Mouse (Mus musculus) kidney, embryonic 14.5 days (tissue): ENCODE results near the gene Tmigd1. TPM values are rescaled to one million over a fixed set of nuclear protein-coding genes. Genes with fewer than 3 reads are reported as not detected.
A peak's percentile ranks its signal among the peaks of the same experiment; 100 is the strongest.
"Not testable (repeated sequence)": the region's sequence is repeated elsewhere in the genome, so short reads cannot be mapped to it uniquely, and the experiment has no call there.

Source experiments
- ATAC-seq: fragments of 200-750 bp; cut with Nextera tagmentation; 2 replicates; pipeline ENCODE4 v1.8.0; 2017; ENCODE audit warnings: moderate number of reproducible peaks, mild to moderate bottlenecking, moderate TSS enrichment, moderate library complexity; ENCODE audit not compliant: low FRiP score, low TSS enrichment
- H3K27ac ChIP-seq: fragments of 300-500 bp; sonication (generic); 2 replicates; pipeline ENCODE4 v1.5.1; 2014; ENCODE audit warnings: low read depth, mild to moderate bottlenecking, low read length, moderate library complexity, mixed read lengths
- H3K27me3 ChIP-seq: fragments of 300-500 bp; sonication (generic); 2 replicates; pipeline ENCODE4 v1.6.1; 2014; ENCODE audit warnings: mild to moderate bottlenecking, low read length; ENCODE audit not compliant: control insufficient read depth, insufficient read depth
- H3K36me3 ChIP-seq: fragments of 300-500 bp; sonication (generic); 2 replicates; pipeline ENCODE4 v1.6.1; 2014; ENCODE audit warnings: low read length, mixed read lengths; ENCODE audit not compliant: control insufficient read depth, insufficient read depth
- H3K4me1 ChIP-seq: fragments of 300-500 bp; sonication (generic); 2 replicates; pipeline ENCODE4 v1.6.1; 2014; ENCODE audit warnings: low read length, mixed read lengths; ENCODE audit not compliant: control insufficient read depth, insufficient read depth
- H3K4me2 ChIP-seq: fragments of 300-500 bp; sonication (generic); replicated peaks from 2 replicates; pipeline ENCODE4 v1.6.1; 2014; ENCODE audit warnings: low read depth, mild to moderate bottlenecking, low read length
- H3K4me3 ChIP-seq: fragments of 300-500 bp; sonication (generic); 2 replicates; pipeline ENCODE4 v1.5.1; 2014; ENCODE audit warnings: mild to moderate bottlenecking, low read length
- H3K9ac ChIP-seq: fragments of 300-500 bp; sonication (generic); 2 replicates; pipeline ENCODE4 v1.6.1; 2014; ENCODE audit warnings: low read depth, mild to moderate bottlenecking, low read length, moderate library complexity
- H3K9me3 ChIP-seq: fragments of 300-500 bp; sonication (generic); 2 replicates; pipeline ENCODE4 v1.6.1; 2016; ENCODE audit warnings: low read length; ENCODE audit not compliant: control insufficient read depth
- WGBS: fragments of 180-500 bp; shearing (Covaris S2); extraction: QIAGEN DNeasy Blood & Tissue Kit; methylation state at CpG from one replicate; pipeline ENCODE4 v1.1.7; 2014; 5-methylcytosine and 5-hydroxymethylcytosine counted together
- polyA plus RNA-seq: library from polyadenylated mRNA; unstranded; fragments of >200 nt; fragmentation: Nextera tagmentation; extraction: Ambion mirVana; gene quantifications from 2 replicates; pipeline ENCODE4 v1.2.1, GENCODE M21; 2014

Tmigd1 gene
- polyA plus RNA-seq, 1 experiment from 2014 or later = 0.89 TPM

- Histone ChIP-seq H3K27ac (peak overlapping the region; percentile 71), H3K27me3 (no peaks in the 10 kb centered on the region), H3K4me3 (no peak overlapping the region), H3K4me1 (peaks cover 20% of the 10 kb centered on the region; the same call in 1 of the 2 replicates), H3K9ac (no peak overlapping the region), H3K36me3 (no peaks in the 10 kb centered on the region), H3K9me3 (no peaks in the 10 kb centered on the region), H3K4me2 (no peak overlapping the region)
- ATAC-seq = peak; percentile 90
- 47% methylated on average over 3 of the region's 3 CpGs for WGBS
Observed at GRCm38 (mm10) chr11:76911325-76912054, 9.5 kb downstream of the Tmigd1 start.

GRCm38 (mm10) chr11:76912055-76912395, 10.1 kb downstream of the Tmigd1 start:
- Histone ChIP-seq H3K4me2 (no peak overlapping the region), H3K27ac (peak overlapping the region; percentile 45), H3K27me3 (no peaks in the 10 kb centered on the region), H3K9me3 (no peaks in the 10 kb centered on the region), H3K4me3 (no peak overlapping the region), H3K36me3 (no peaks in the 10 kb centered on the region), H3K4me1 (peaks cover 23% of the 10 kb centered on the region; the same call in 1 of the 2 replicates), H3K9ac (no peak overlapping the region)
- ATAC-seq = no peak
- WGBS = 46% methylated on average over 7 of the region's 7 CpGs

GRCm38 (mm10) chr11:76914366-76914765, 12.4 kb downstream of the Tmigd1 start:
- Histone ChIP-seq H3K36me3 (no peaks in the 10 kb centered on the region), H3K4me3 (no peak overlapping the region), H3K4me1 (peaks cover 29% of the 10 kb centered on the region; the same call in 1 of the 2 replicates), H3K9ac (no peak overlapping the region), H3K9me3 (no peaks in the 10 kb centered on the region), H3K27me3 (no peaks in the 10 kb centered on the region), H3K27ac (no peak overlapping the region), H3K4me2 (no peak overlapping the region)
- 65% methylated on average over 7 of the region's 7 CpGs for WGBS
- no peak for ATAC-seq

GRCm38 (mm10) chr11:76916539-76917229, 14.7 kb downstream of the Tmigd1 start:
- Histone ChIP-seq H3K9me3 (no peaks in the 10 kb centered on the region), H3K4me3 (no peak overlapping the region; the same call in 1 of the 2 replicates), H3K4me1 (peaks cover 29% of the 10 kb centered on the region; the same call in 1 of the 2 replicates), H3K27ac (peak overlapping the region; percentile 10; the same call in 1 of the 2 replicates), H3K36me3 (no peaks in the 10 kb centered on the region), H3K27me3 (no peaks in the 10 kb centered on the region), H3K4me2 (peak overlapping the region; percentile 17), H3K9ac (no peak overlapping the region)
- ATAC-seq = peak; percentile 75
- 14% methylated on average over 13 of the region's 13 CpGs for WGBS

- Histone ChIP-seq H3K9me3 (no peaks in the 10 kb centered on the region), H3K9ac (no peak overlapping the region), H3K4me1 (peaks cover 24% of the 10 kb centered on the region; the same call in 1 of the 2 replicates), H3K27ac (peak overlapping the region; percentile 10), H3K27me3 (no peaks in the 10 kb centered on the region), H3K36me3 (no peaks in the 10 kb centered on the region), H3K4me2 (peak overlapping the region; percentile 17), H3K4me3 (no peak overlapping the region; the same call in 1 of the 2 replicates)
- 34% methylated on average over 3 of the region's 3 CpGs for WGBS
- peak; percentile 45; the same call in 1 of the 2 replicates for ATAC-seq
Observed at GRCm38 (mm10) chr11:76917230-76917548, 15.2 kb downstream of the Tmigd1 start.

- H3K36me3 ChIP-seq = no peaks in the 10 kb centered on the region
- ATAC-seq = no peak
- H3K27me3 ChIP-seq = no peaks in the 10 kb centered on the region
- H3K27ac ChIP-seq = no peak overlapping the region
- no peak overlapping the region for H3K4me3 ChIP-seq
- H3K9ac ChIP-seq = no peak overlapping the region
- H3K4me1 ChIP-seq = peaks cover 12% of the 10 kb centered on the region; the same call in 1 of the 2 replicates
- no peaks in the 10 kb centered on the region for H3K9me3 ChIP-seq
- no peak overlapping the region for H3K4me2 ChIP-seq
- 56% methylated on average over 1 of the region's 1 CpGs for WGBS
Observed at GRCm38 (mm10) chr11:76920607-76921006, 18.6 kb downstream of the Tmigd1 start.

GRCm38 (mm10) chr11:76924759-76925236, 22.8 kb downstream of the Tmigd1 start, which contains the start of gene Blmh:
TSS of gene Blmh (plus strand) at chr11:76924809.
- ATAC-seq = no peak
- Histone ChIP-seq H3K9ac (no peak within 1 kb of the TSS), H3K27me3 (no peaks in the 10 kb centered on the region), H3K36me3 (no peaks in the 10 kb centered on the region), H3K4me3 (no peak within 1 kb of the TSS), H3K27ac (no peak within 1 kb of the TSS), H3K9me3 (no peaks in the 10 kb centered on the region), H3K4me2 (no peak within 1 kb of the TSS), H3K4me1 (no peaks in the 10 kb centered on the region)
- WGBS = 61% methylated on average over 6 of the region's 6 CpGs

GRCm38 (mm10) chr11:76928586-76928985, 26.6 kb downstream of the Tmigd1 start:
- H3K9ac ChIP-seq, H3K36me3 ChIP-seq, ATAC-seq, H3K27me3 ChIP-seq, H3K27ac ChIP-seq, H3K4me2 ChIP-seq, H3K4me3 ChIP-seq, H3K9me3 ChIP-seq, H3K4me1 ChIP-seq: not testable (repeated sequence)
- WGBS = 71% methylated on average over 8 of the region's 8 CpGs

- H3K27ac ChIP-seq = no peak overlapping the region
- WGBS = 51% methylated on average over 3 of the region's 3 CpGs
- ATAC-seq = no peak
- H3K27me3 ChIP-seq = no peaks in the 10 kb centered on the region
- no peaks in the 10 kb centered on the region for H3K36me3 ChIP-seq
- H3K4me3 ChIP-seq = no peak overlapping the region
- H3K4me1 ChIP-seq = no peaks in the 10 kb centered on the region
- H3K9ac ChIP-seq = no peak overlapping the region
- H3K9me3 ChIP-seq = no peaks in the 10 kb centered on the region
- no peak overlapping the region for H3K4me2 ChIP-seq
Observed at GRCm38 (mm10) chr11:76933209-76933608, 31.2 kb downstream of the Tmigd1 start.
